Mouse (Mus musculus) liver, embryonic 14.5 days (tissue): ENCODE measurements around the gene Cacna1d.

Experiments used
- CTCF ChIP-seq: IDR thresholded peaks from 2 replicates; pipeline ENCODE4 v1.5.1; 2016; ENCODE audit warnings: antibody characterized with exemption, low read depth, control low read depth
- EP300 ChIP-seq: IDR thresholded peaks from 2 replicates; pipeline ENCODE4 v1.6.1; 2016; ENCODE audit warnings: antibody characterized with exemption, low read depth

DNA sequence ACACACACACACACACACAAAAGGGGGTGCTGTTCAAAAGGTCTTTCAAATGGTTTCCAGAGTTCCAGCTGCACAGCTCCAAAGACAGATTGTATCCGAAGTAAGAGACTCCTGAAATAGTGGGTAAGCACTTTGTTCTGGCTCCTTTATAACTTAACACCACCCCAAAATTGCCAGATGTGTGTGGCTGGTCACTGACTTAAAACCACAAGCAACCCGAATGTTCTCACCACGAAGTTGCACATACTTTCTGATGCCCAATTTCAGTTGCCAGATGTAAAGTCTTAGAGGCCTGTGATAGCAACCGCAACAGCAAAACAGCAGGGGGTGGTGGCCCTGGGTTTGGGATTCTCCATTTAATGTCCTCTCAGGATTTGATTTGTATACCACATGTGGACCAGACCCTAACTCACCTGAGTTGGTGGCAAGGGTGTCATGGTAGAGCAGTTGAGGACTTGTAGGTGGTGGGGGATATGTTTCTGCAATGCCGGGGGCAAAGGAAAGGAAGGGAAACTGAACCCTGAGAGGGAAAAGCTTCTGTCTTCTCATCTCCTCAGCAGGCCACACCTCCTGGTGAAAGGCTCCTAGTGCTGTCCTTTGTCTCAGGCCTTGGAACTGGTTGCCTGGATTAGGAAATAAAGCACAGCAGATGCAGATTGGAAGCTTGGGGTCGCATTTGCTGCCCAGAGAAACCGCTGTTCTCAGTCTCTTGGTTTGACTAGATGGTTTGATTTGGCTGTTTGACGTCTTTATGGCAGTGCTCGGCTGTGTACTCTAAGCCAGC lies 471.3 kb downstream of the Cacna1d start:
- TF ChIP-seq CTCF: no peak
- no peak for TF ChIP-seq EP300
